Mouse (Mus musculus): Measurements from ENCODE around the gene Ndrg3. TPM values are rescaled to one million over a fixed set of nuclear protein-coding genes. Genes with fewer than 3 reads are reported as not detected.

The Ndrg3 gene
- polyA plus RNA-seq, 1 experiment = 81.0 TPM

GRCm38 (mm10) chr2:157006511-157007233 lies 14.8 kb upstream of the Ndrg3 start, which contains the start of gene Dsn1:
TSS of gene Dsn1 (minus strand) at chr2:157007154.
- TF ChIP-seq POLR2A (IDR thresholded peaks at IDR 0.05; ENCODE audit: borderline replicate concordance, low read depth, low read length) (no peak), CTCF (IDR thresholded peaks at IDR 0.05; ENCODE audit: low read depth, low read length) (no peak)

GRCm38 (mm10) chr2:157002321-157002720 lies 10.5 kb upstream of the Ndrg3 start:
- Histone ChIP-seq H3K27ac (ENCODE audit: insufficient read depth, low read depth, low read length) (no peak overlapping the region), H3K4me1 (ENCODE audit: control insufficient read depth, insufficient read depth, low read length) (peaks cover 6% of the 10 kb centered on the region), H3K4me3 (ENCODE audit: insufficient read depth, low read length) (no peak overlapping the region)
- TF ChIP-seq CTCF (IDR thresholded peaks at IDR 0.05; ENCODE audit: low read depth, low read length) = no peak
- no peak for TF ChIP-seq POLR2A (IDR thresholded peaks at IDR 0.05; ENCODE audit: borderline replicate concordance, low read depth, low read length)

More at GRCm38 (mm10) chr2:157006511-157007233, 14.8 kb upstream of the Ndrg3 start, which contains the start of gene Dsn1:
- H3K4me1 ChIP-seq (ENCODE audit: control insufficient read depth, insufficient read depth, low read length) = peaks cover 25% of the 10 kb centered on the region
- H3K27ac ChIP-seq (ENCODE audit: insufficient read depth, low read depth, low read length) = peak within 1 kb of the TSS; percentile 1; the same call in 1 of the 2 replicates
- peak within 1 kb of the TSS; percentile 58 for H3K4me3 ChIP-seq (ENCODE audit: insufficient read depth, low read length)

GRCm38 (mm10) chr2:156998263-156998662 lies 6.4 kb upstream of the Ndrg3 start:
- Histone ChIP-seq H3K4me1 (ENCODE audit: control insufficient read depth, insufficient read depth, low read length) (no peaks in the 10 kb centered on the region), H3K4me3 (ENCODE audit: insufficient read depth, low read length) (no peak overlapping the region), H3K27ac (ENCODE audit: insufficient read depth, low read depth, low read length) (no peak overlapping the region)
- TF ChIP-seq POLR2A (IDR thresholded peaks at IDR 0.05; ENCODE audit: borderline replicate concordance, low read depth, low read length) (no peak), CTCF (IDR thresholded peaks at IDR 0.05; ENCODE audit: low read depth, low read length) (no peak)

- no peak overlapping the region for H3K27ac ChIP-seq (ENCODE audit: insufficient read depth, low read depth, low read length)
- TF ChIP-seq POLR2A (IDR thresholded peaks at IDR 0.05; ENCODE audit: borderline replicate concordance, low read depth, low read length) (no peak), CTCF (IDR thresholded peaks at IDR 0.05; ENCODE audit: low read depth, low read length) (no peak)
Measured at GRCm38 (mm10) chr2:156996576-156996975, 4.7 kb upstream of the Ndrg3 start.

GRCm38 (mm10) chr2:156990727-156991431 lies 977 bp downstream of the Ndrg3 start:
- Histone ChIP-seq H3K27ac (ENCODE audit: insufficient read depth, low read depth, low read length) (no peak overlapping the region), H3K4me1 (ENCODE audit: control insufficient read depth, insufficient read depth, low read length) (no peaks in the 10 kb centered on the region), H3K4me3 (ENCODE audit: insufficient read depth, low read length) (peak overlapping the region; percentile 79)
- no peak for TF ChIP-seq POLR2A (IDR thresholded peaks at IDR 0.05; ENCODE audit: borderline replicate concordance, low read depth, low read length)
- TF ChIP-seq CTCF (IDR thresholded peaks at IDR 0.05; ENCODE audit: low read depth, low read length) = no peak

More at GRCm38 (mm10) chr2:156996576-156996975, 4.7 kb upstream of the Ndrg3 start:
- H3K4me3 ChIP-seq (ENCODE audit: insufficient read depth, low read length) = no peak overlapping the region
- H3K4me1 ChIP-seq (ENCODE audit: control insufficient read depth, insufficient read depth, low read length) = no peaks in the 10 kb centered on the region

- H3K4me1 ChIP-seq (ENCODE audit: control insufficient read depth, insufficient read depth, low read length) = no peaks in the 10 kb centered on the region
- H3K27ac ChIP-seq (ENCODE audit: insufficient read depth, low read depth, low read length) = no peak overlapping the region
- no peak overlapping the region for H3K4me3 ChIP-seq (ENCODE audit: insufficient read depth, low read length)
- TF ChIP-seq CTCF (IDR thresholded peaks at IDR 0.05; ENCODE audit: low read depth, low read length) = no peak
- no peak for TF ChIP-seq POLR2A (IDR thresholded peaks at IDR 0.05; ENCODE audit: borderline replicate concordance, low read depth, low read length)
Measured at GRCm38 (mm10) chr2:156987316-156987715, 4.5 kb downstream of the Ndrg3 start.

- no peak for TF ChIP-seq CTCF (IDR thresholded peaks at IDR 0.05; ENCODE audit: low read depth, low read length)
- no peak for TF ChIP-seq POLR2A (IDR thresholded peaks at IDR 0.05; ENCODE audit: borderline replicate concordance, low read depth, low read length)
- no peak overlapping the region for H3K27ac ChIP-seq (ENCODE audit: insufficient read depth, low read depth, low read length)
- H3K4me3 ChIP-seq (ENCODE audit: insufficient read depth, low read length) = no peak overlapping the region
Measured at GRCm38 (mm10) chr2:156982864-156983263, 9.0 kb downstream of the Ndrg3 start.

GRCm38 (mm10) chr2:156981291-156981690 lies 10.6 kb downstream of the Ndrg3 start:
- Histone ChIP-seq H3K4me1 (ENCODE audit: control insufficient read depth, insufficient read depth, low read length) (no peaks in the 10 kb centered on the region), H3K4me3 (ENCODE audit: insufficient read depth, low read length) (no peak overlapping the region), H3K27ac (ENCODE audit: insufficient read depth, low read depth, low read length) (no peak overlapping the region)
- TF ChIP-seq CTCF (IDR thresholded peaks at IDR 0.05; ENCODE audit: low read depth, low read length) (no peak), POLR2A (IDR thresholded peaks at IDR 0.05; ENCODE audit: borderline replicate concordance, low read depth, low read length) (no peak)

More at GRCm38 (mm10) chr2:156982864-156983263, 9.0 kb downstream of the Ndrg3 start:
- no peaks in the 10 kb centered on the region for H3K4me1 ChIP-seq (ENCODE audit: control insufficient read depth, insufficient read depth, low read length)

GRCm38 (mm10) chr2:156980059-156980458 lies 11.8 kb downstream of the Ndrg3 start:
- H3K27ac ChIP-seq (ENCODE audit: insufficient read depth, low read depth, low read length) = no peak overlapping the region
- H3K4me3 ChIP-seq (ENCODE audit: insufficient read depth, low read length) = no peak overlapping the region
- H3K4me1 ChIP-seq (ENCODE audit: control insufficient read depth, insufficient read depth, low read length) = peaks cover 5% of the 10 kb centered on the region
- TF ChIP-seq CTCF (IDR thresholded peaks at IDR 0.05; ENCODE audit: low read depth, low read length) (no peak), POLR2A (IDR thresholded peaks at IDR 0.05; ENCODE audit: borderline replicate concordance, low read depth, low read length) (no peak)

- peaks cover 14% of the 10 kb centered on the region for H3K4me1 ChIP-seq (ENCODE audit: control insufficient read depth, insufficient read depth, low read length)
- no peak overlapping the region for H3K27ac ChIP-seq (ENCODE audit: insufficient read depth, low read depth, low read length)
- TF ChIP-seq CTCF (IDR thresholded peaks at IDR 0.05; ENCODE audit: low read depth, low read length) (no peak), POLR2A (IDR thresholded peaks at IDR 0.05; ENCODE audit: borderline replicate concordance, low read depth, low read length) (no peak)
- no peak overlapping the region for H3K4me3 ChIP-seq (ENCODE audit: insufficient read depth, low read length)
Measured at GRCm38 (mm10) chr2:156976711-156977110, 15.1 kb downstream of the Ndrg3 start.
